Mouse (Mus musculus) CD8-positive naive resting alpha-beta T cell, adult 2 months (primary cell): ENCODE measurements at regions not wholly inside any gene's neighbourhood (a gene's known extent, or its start where the extent isn't known, plus 50 kb on each side); places are given as distances from the start of the nearest gene placed in this dataset.
"Not testable (repeated sequence)": the region's sequence is repeated elsewhere in the genome, so short reads cannot be mapped to it uniquely, and the experiment has no call there.

Experiments
- DNase-seq, 2 experiments: peaks; one replicate each; pipeline ENCODE4 v3.0.0; 2022; ENCODE audit warnings: low read depth in 2 of 2, low spot score in 2 of 2

- DNase-seq: no peak
These were observed 184.6 kb downstream of the Samd5 start for GRCm38 (mm10) chr10:9490416-9490815.

- DNase-seq: no peak
These were observed 212.6 kb downstream of the Samd5 start for GRCm38 (mm10) chr10:9462361-9462760.

DNA sequence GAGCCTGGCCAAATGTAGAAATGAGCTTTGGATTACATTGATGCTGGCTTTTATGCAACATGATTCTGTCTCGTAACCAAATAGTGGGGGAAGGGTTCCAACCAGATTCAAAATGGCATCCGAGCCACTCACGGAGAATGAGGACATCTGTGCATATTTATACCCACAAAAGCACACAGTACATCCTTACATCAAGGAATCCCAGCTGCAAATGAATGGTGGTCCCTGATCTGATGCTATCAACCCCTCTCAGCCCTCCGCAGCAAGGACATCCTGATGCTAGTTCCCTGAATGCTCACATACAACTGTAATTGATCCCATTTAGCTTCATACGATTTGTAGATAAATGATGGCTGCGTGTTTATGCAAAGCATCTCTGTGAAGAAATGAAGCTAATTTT lies 215.9 kb downstream of the Samd5 start:
- DNase-seq: no peak

DNA sequence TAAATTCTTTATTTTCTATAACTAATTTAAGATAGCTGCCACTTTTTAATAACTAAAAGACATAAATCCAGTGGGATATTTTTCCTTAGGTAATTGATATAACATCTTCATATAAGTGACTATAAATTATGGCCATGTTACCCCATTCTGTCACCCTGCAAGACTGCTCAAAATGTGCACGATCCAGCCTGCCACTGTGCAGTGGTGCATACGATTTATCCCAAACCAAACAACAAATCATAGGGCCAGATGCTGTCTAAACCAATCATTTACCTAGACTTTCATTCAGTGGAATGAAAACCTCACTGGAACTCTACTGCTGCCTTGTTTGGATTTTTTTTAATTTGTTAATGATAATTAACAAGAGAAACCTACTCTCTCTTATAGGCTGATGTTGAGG lies 216.5 kb downstream of the Samd5 start:
- no peak for DNase-seq

GRCm38 (mm10) chr10:9457222-9457621 lies 217.8 kb downstream of the Samd5 start:
- DNase-seq: no peak

DNA sequence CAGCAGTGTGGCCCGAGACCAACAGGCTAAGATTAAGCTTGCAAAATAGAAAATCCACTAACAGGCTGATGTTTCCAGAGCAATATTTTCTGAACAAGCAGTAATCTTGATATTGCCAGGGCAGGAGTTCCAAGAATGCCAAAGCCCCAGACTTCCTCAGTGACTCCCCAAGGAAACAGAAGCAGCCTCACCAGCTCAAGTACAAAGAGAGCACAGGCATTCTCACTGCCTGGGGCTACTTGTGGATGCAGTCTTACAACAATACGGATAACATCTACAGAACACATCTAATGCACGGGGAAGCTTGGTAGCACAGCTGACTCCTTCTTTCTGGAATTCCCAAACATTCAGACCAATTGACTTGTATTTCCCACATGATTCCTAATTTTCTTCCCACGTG lies 235.9 kb downstream of the Samd5 start:
- DNase-seq: no peak

DNA sequence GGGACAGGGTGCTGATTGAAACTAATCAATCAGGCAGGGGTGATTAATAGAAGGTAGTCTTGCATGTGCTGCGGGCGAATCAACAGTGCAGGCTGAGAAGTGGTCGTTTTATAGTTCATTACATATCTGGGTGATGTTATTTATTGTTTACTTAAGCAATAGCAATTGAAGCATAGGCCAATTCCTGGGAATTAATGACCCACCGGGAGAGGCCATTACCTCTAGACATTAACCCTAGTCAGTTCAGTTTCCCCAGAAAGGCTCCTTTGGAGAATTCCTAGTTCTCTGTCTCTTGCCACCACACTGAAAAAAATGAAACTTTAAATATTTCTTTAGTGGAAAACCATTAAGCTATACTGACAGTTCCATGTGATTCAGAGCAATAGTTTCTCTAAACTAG lies 236.6 kb downstream of the Samd5 start:
- DNase-seq: no peak

- DNase-seq: no peak
These were observed 245.9 kb downstream of the Samd5 start for GRCm38 (mm10) chr10:9429085-9429484.

DNA sequence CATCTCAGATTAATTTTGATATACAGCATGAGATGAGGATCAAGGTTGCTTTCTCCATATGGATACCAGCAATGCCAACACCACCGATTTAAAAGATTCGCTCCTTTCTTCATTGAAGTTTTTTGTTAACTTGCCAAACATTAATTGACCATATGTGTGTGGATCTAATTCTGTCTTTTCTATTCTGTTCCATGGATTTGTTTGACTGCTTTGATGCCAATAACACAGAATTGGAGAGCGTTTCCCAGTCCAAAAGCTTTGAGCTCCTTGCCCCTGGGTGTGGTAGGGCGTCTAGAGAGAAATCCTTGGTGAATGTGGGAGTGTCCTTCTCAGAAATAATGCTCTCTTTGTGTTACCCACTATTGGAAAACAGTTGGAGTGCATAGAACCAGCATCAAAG lies 254.3 kb downstream of the Samd5 start:
- no peak for DNase-seq

DNA sequence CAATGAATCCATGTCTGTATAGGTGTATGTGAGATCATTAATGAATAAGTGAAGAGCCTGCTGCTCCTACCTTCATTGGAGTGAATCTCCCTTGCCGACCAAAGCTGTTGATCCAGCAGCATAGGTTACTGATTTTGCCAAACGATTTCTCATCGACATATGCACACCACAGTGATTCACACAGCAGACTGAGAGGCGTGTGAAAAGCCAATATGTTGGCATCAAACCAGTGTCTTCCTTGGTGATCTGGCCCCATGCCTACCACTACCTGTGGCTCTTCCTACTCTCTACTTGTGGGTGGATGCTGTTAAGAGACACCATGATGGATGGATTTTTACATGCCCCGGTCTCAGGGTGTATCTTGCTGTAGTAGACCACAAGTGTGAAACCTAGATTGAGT lies 258.3 kb downstream of the Samd5 start:
- no peak for DNase-seq

DNA sequence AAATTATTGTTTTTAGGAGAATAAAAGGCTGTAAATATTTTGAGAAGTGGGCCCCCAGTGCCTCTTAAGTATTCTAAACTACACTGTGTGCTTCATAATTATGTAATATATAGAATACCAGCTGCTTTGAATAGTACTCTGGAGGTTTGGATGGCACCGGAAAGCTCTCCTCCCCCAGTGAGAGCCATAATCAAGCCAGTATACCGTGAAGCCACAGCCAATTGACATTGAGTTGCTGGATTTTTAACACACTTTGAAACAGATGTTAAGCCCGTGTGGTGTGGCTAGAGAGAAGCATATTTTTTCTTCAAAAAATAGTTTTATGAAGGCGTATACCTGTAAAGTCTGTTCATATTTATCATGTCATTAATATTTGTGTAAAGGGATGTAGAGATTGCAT lies 268.9 kb downstream of the Samd5 start:
- DNase-seq: no peak

DNA sequence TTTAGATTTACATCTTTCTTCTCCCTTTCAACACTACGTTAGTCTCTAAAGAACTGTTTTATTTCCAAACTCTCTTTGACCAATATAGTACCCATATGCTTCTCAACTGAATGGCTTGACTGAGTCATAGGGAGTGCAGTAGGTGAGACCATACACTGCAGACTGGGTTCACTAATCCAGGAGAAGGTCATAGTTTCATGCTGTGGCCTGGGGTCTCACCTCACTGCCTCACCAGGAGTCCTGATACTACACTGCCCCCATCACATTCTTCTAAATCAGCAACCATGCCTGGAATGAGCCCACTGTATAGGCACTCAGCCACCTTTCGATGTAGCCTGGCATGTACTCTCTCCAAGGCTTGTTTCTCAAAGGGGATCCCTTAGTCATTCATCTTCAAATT lies 269.6 kb downstream of the Samd5 start:
- DNase-seq: no peak

DNA sequence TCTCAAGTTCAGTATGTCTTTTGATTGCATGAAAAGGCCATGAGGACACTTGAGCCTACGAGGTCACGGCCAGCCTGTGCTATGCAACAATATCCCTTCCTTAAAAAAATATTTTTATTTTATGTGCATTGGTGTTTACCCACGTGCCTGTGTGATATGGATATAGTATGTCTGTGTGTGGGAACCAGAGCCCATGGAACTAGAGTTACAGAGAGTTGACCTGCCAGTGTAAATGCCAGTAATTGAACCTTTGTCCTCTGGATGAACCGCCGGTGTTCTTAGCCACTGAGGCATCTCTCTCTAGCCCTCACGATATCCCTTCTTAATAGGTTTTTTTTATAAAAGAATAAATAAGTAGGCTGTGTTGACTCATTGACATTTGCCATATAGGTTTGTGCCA lies 270.0 kb downstream of the Samd5 start:
- DNase-seq: no peak

- DNase-seq: no peak
These were observed 273.9 kb downstream of the Samd5 start for GRCm38 (mm10) chr10:9400911-9401617.

DNA sequence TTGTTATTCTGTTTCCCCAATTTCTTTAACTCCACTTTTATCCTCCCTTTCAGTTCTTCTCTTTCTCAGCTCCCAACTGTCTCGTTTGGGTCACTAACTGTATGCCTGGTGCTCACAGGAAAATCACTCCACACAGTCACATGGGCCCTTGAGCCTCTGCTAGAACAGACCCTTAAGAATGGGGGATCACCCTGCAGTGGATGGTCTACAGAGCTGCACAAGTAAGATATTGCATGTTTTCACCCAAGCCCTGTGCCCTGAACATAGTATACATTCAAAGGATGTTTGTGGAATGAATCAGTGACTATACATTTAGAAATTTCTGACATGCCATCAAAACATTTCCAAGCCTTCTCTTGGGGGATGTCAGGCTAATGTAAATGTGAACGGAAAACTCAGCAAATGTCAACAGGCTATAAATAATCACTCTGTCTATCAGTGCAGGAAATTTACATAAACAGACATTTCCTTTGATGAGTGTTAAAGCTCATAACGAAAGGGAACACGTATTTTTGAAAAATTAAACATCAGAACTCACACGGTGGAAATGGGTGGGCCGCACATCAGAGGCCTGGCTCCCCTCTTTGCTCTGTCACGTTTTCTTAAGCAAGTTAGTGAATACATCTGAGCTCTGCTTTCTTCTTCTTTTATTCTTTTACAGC lies 297.4 kb downstream of the Samd5 start:
- no peak for DNase-seq

GRCm38 (mm10) chr10:9362306-9362865 lies 312.6 kb downstream of the Samd5 start:
- DNase-seq: no peak

DNA sequence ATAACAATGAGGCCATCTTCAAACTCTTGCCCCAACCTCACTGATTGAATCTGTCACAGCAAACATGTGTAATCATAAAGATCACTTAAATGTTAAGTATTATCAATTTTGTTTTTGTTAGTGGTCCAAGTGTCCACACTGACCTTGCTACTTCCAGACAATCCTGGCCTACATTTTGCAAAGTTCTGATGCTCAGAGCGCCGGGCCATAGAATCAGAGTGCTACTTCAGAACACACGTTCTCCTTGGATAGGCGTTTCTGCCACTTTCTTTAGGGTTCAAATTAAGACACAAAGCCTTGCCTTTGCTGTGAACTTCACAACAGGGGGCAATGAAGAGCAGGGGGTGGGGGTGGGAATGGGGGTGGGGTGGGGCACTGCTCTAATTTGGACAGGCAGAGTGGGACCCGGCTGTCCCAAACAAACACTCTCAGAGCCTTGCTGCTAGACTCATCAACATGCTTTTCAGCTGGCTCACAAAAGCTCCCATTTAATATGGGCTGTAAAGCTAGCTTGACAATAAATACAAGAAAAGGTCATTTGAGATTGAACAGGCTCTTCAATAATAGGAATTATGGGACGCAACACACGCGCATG lies 336.7 kb downstream of the Samd5 start:
- DNase-seq: no peak

DNA sequence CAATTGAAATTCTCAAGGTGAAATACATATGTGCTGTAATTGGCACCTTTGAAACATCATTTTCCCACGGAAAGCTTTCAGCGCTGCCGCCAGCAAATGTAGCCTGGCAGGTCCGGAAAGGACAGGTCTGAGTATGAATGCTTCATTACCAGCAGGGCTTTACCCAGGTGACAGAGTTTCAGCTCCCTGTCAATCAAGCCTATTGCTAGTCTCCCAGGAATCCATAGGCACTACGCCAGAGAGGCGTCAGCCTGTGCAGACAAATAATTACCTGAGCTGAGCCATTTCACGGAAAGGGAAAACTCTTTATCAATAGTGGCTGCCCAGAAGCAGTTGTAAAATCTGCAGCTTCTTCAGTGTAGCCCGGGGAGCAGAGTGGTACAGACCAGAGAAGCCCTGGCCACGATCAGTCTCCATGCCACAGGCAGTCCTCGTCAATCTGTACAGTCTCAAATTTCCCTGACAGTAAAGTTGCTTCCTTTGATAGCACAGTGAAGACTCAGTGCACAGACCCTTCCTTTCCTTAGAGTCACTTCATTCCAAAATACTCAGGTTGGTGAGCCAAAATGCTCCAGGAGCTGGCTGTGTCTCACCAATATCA lies 340.7 kb downstream of the Samd5 start:
- no peak for DNase-seq

DNA sequence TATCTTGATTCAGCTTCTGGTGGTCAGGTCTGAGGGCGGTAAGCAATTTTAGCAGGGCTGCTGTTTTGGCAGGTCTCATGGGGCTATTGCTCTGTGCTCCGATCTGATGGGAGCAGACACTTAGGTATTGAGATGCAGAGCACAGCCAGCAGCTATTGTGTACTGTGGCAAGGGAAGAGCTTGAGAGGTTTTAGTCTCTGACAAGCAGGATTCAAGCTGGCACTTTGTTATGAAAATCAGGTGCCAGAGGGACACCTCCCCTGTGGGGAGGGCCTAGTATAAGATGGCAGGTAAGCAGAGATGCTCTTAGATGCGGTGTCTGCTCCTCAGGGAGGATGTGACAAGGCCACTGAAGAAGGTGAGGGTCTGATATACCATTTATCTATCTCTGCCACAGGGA lies 343.3 kb downstream of the Samd5 start:
- DNase-seq: no peak

DNA sequence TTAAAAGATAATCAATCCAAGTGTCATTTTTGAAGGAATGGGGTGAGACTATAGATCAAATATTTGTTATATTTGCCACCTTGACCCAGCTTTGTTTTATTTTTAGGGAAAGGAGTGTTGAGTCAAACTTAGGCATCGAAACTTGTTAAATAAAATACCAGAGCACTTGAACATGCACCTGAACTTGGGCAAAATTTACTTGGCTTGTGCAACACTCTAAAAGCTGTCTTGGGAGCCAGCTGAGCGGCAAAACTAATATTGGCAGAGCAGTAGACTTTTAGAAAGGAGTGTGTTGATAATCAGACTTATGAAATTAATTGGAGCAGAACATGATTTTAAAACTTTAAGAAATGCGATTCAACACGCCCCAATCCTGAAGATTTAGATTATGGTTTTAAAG lies 346.7 kb downstream of the Samd5 start:
- no peak for DNase-seq

GRCm38 (mm10) chr10:9327881-9328280 lies 347.1 kb downstream of the Samd5 start:
- DNase-seq: not testable (repeated sequence)

DNA sequence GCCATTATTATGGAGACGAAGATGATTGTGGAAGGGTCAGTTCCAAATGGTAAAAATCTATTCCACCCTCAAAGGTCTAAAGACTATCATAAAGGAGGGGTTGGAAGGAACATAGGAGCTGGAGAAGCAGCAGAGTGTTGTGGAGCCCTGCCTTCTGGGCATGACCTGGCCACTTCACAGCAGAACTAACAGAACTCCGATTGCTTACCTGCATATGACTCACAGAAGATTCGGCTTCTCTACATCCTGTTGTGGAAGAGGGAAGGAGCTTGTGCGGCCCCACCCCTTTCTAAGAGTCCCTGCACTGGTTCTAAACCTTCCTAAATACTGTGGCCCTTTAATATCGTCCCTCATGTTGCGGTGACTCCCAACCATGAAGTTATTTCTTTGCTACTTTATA lies 362.7 kb downstream of the Samd5 start:
- no peak for DNase-seq
